Mouse (Mus musculus) heart, embryonic 14.5 days (tissue): ENCODE data around the gene Dgat2l6. TPM values are rescaled to one million over a fixed set of nuclear protein-coding genes. Genes with fewer than 3 reads are reported as not detected.
A peak's percentile ranks its signal among the peaks of the same experiment; 100 is the strongest.

Experiments used
- ATAC-seq: fragments of 200-750 bp; cut with Nextera tagmentation; 2 replicates; pipeline ENCODE4 v1.8.0; 2017; ENCODE audit warnings: low read depth, moderate TSS enrichment; ENCODE audit not compliant: insufficient number of reproducible peaks, insufficient read depth, low FRiP score
- H3K27ac ChIP-seq, 2 experiments: fragments of 200-500 bp in 1 of 2; fragments of 300-500 bp in 1 of 2; sonication (generic) in 1 of 2; replicated peaks in 1 of 2; 2 replicates each; pipeline ENCODE4 v1.5.1; 2012 to 2014; ENCODE audit warnings: low read depth in 2 of 2, low read length in 2 of 2, control low read depth in 1 of 2, mild to moderate bottlenecking in 1 of 2, mixed read lengths in 1 of 2; ENCODE audit not compliant: control insufficient read depth in 1 of 2, insufficient read depth in 1 of 2
- H3K27me3 ChIP-seq: fragments of 300-500 bp; sonication (generic); 2 replicates; pipeline ENCODE4 v1.6.1; 2014; ENCODE audit warnings: mild to moderate bottlenecking, low read length, control low read depth; ENCODE audit not compliant: control insufficient read depth, insufficient read depth
- H3K36me3 ChIP-seq: fragments of 300-500 bp; sonication (generic); 2 replicates; pipeline ENCODE4 v1.6.1; 2014; ENCODE audit warnings: mild to moderate bottlenecking, control low read depth, low read length, mixed read lengths; ENCODE audit not compliant: control insufficient read depth, insufficient read depth
- H3K4me1 ChIP-seq, 2 experiments: fragments of 200-500 bp in 1 of 2; fragments of 300-500 bp in 1 of 2; sonication (generic) in 1 of 2; 2 replicates each; pipeline ENCODE4 v1.6.1; 2012 to 2014; ENCODE audit warnings: low read length in 2 of 2, control low read depth in 1 of 2, mixed read lengths in 1 of 2; ENCODE audit not compliant: control insufficient read depth in 2 of 2, insufficient read depth in 2 of 2
- H3K4me2 ChIP-seq: fragments of 300-500 bp; sonication (generic); 2 replicates; pipeline ENCODE4 v1.6.1; 2014; ENCODE audit warnings: mild to moderate bottlenecking, low read length
- H3K4me3 ChIP-seq, 2 experiments: fragments of 200-500 bp in 1 of 2; fragments of 300-500 bp in 1 of 2; sonication (generic) in 1 of 2; 2 replicates each; pipeline ENCODE4 v1.5.1; 2012 to 2014; ENCODE audit warnings: low read length in 2 of 2, mild to moderate bottlenecking in 2 of 2, control low read depth in 1 of 2, low read depth in 1 of 2, moderate library complexity in 1 of 2; ENCODE audit not compliant: control insufficient read depth in 1 of 2, insufficient read depth in 1 of 2
- H3K9ac ChIP-seq: fragments of 300-500 bp; sonication (generic); 2 replicates; pipeline ENCODE4 v1.6.1; 2014; ENCODE audit warnings: mild to moderate bottlenecking, low read length
- H3K9me3 ChIP-seq: fragments of 300-500 bp; sonication (generic); 2 replicates; pipeline ENCODE4 v1.6.1; 2016; ENCODE audit warnings: low read length, control low read depth; ENCODE audit not compliant: control insufficient read depth
- WGBS: fragments of 180-500 bp; shearing (Covaris S2); extraction: QIAGEN DNeasy Blood & Tissue Kit; methylation state at CpG from one replicate; pipeline ENCODE4 v1.1.7; 2014; 5-methylcytosine and 5-hydroxymethylcytosine counted together
- polyA plus RNA-seq: library from polyadenylated mRNA; unstranded; fragments of >200 nt; fragmentation: Nextera tagmentation; extraction: Ambion mirVana; gene quantifications from 2 replicates; pipeline ENCODE4 v1.2.1, GENCODE M21; 2014

The Dgat2l6 gene
- not detected in 2 replicates for polyA plus RNA-seq

DNA sequence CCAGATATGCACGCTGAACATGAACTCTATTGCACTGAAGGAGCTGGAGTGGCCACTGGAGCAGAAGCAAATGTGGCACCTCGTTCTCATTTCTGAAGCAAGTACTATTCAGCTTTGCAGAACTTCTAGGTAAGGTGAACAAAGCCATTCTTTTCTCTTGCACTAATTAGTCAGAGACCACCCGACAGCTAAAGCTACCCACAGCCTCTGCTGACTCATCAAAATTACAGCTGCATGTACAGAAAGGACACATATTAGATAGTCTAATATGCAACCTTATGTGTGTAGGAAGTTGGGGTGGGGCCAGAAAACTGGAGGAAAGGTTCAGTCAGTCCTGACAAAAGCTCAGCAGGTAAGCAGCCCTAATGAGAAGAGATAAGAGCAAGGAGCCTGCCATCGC, at the start of gene Dgat2l6:
Gene Dgat2l6, plus strand, starts transcription at position 368 of the 400 bp plus-strand sequence.
- H3K27ac ChIP-seq = no peak within 1 kb of the TSS
- H3K4me3 ChIP-seq = no peak within 1 kb of the TSS
- no peaks in the 10 kb centered on the region for H3K27me3 ChIP-seq
- no peak within 1 kb of the TSS for H3K9ac ChIP-seq
- 81% methylated on average over 4 of the region's 4 CpGs for WGBS
- no peaks in the 10 kb centered on the region for H3K4me1 ChIP-seq
- no peaks in the 10 kb centered on the region for H3K9me3 ChIP-seq
- H3K36me3 ChIP-seq = no peaks in the 10 kb centered on the region
- no peak within 1 kb of the TSS for H3K4me2 ChIP-seq
- ATAC-seq = no peak

DNA sequence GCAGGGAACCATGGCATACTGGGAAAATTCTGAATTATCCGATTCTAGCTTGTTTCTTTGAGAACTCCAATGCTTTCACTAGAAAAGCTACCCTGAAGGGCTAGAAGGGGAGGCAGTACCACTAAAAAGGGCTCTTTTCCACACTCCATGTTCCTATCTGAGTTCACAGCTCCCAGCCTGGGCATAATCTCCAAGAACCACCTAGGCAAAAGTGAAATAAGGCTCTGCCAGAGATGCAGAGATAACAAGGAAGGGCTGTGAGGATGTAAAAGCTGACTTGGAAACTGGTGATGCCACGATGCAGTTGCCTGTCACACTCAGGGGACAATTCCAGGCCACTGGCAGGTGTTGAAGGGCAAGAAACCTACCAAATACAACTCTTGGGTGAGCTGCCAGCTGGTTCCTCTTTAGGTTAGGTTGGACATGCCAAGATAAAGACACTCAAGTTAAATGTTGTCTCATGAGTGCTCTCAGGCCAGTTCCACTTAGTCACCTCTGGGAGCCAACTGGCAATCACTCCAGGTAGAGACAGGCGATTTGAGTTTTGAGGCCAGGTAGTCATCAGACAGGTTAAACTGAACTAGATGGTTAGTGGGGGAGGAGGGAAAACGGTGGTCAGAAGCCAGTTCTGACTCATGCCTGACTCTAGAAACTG, 48.9 kb upstream of the Dgat2l6 start:
- 55% methylated on average over 4 of the region's 4 CpGs for WGBS

DNA sequence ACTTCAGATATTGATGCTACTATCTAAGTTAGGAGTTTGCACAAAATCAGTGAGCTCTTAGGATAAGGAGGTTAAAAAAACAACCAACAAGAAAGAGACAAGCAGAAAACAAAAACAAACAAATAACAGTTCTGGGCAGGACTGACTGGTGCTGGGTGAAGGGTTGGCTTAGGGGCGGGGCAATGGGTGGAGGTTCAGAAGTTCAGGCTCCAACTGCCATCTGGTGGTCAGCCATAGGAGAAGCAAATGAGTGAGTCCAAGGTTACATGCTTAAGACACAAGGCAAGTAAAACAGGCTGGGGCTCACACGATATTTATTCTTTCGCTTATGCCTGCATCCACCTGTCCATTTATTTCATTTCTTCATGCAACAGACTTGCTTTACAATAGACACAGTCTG, 44.3 kb upstream of the Dgat2l6 start:
- 34% methylated on average over 3 of the region's 3 CpGs for WGBS
- Histone ChIP-seq H3K27ac (no peak overlapping the region), H3K9ac (no peak overlapping the region), H3K9me3 (no peaks in the 10 kb centered on the region), H3K36me3 (no peaks in the 10 kb centered on the region), H3K4me1 (no peaks in the 10 kb centered on the region), H3K4me2 (no peak overlapping the region), H3K27me3 (no peaks in the 10 kb centered on the region), H3K4me3 (no peak overlapping the region)
- ATAC-seq = no peak; the same call in 1 of the 2 replicates

More for the DNA sequence above, 48.9 kb upstream of the Dgat2l6 start:
- no peak overlapping the region for H3K4me2 ChIP-seq
- H3K36me3 ChIP-seq = no peaks in the 10 kb centered on the region
- ATAC-seq = no peak
- H3K27ac ChIP-seq = no peak overlapping the region
- no peaks in the 10 kb centered on the region for H3K27me3 ChIP-seq
- no peaks in the 10 kb centered on the region for H3K9me3 ChIP-seq
- no peak overlapping the region for H3K4me3 ChIP-seq
- H3K4me1 ChIP-seq = no peaks in the 10 kb centered on the region
- no peak overlapping the region for H3K9ac ChIP-seq

DNA sequence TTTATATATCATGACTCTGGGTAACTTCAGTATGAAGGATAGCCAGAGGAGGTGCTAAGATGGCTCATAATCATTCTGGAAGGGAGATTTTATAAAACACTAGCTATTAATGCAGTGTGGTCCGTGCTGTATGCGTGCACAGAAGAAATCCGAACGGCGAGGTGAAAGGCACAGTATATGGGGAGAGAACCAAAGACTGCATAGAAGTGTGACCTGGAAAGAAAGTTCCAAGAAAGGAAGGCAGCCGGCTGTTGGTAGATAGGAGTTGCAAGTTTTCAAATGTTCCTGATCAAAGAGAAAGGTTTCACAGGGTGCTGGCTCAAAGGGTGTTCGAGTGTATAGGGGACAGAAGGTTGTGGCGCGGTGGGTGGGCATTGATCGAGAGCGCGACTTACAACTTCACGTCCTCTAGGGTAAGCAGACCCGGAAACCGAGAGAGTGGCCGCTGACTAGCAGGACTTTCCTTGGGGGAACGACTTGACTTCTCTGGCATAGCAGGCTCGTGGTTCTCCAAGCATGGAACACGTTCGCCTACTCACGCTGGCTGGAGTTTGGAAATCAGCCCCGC, 31.1 kb upstream of the Dgat2l6 start:
- no peak for ATAC-seq
- Histone ChIP-seq H3K36me3 (peaks cover 9% of the 10 kb centered on the region), H3K9ac (peak overlapping the region; percentile 62), H3K27me3 (no peaks in the 10 kb centered on the region), H3K27ac (no peak overlapping the region), H3K9me3 (no peaks in the 10 kb centered on the region), H3K4me1 (peaks cover 0 to 6% of the 10 kb centered on the region in 2 experiments; a peak in 1 of 4 replicates), H3K4me2 (peak overlapping the region; percentile 71), H3K4me3 (peak overlapping the region; percentile 61 to 72)
- 17% methylated on average over 22 of the region's 22 CpGs for WGBS

DNA sequence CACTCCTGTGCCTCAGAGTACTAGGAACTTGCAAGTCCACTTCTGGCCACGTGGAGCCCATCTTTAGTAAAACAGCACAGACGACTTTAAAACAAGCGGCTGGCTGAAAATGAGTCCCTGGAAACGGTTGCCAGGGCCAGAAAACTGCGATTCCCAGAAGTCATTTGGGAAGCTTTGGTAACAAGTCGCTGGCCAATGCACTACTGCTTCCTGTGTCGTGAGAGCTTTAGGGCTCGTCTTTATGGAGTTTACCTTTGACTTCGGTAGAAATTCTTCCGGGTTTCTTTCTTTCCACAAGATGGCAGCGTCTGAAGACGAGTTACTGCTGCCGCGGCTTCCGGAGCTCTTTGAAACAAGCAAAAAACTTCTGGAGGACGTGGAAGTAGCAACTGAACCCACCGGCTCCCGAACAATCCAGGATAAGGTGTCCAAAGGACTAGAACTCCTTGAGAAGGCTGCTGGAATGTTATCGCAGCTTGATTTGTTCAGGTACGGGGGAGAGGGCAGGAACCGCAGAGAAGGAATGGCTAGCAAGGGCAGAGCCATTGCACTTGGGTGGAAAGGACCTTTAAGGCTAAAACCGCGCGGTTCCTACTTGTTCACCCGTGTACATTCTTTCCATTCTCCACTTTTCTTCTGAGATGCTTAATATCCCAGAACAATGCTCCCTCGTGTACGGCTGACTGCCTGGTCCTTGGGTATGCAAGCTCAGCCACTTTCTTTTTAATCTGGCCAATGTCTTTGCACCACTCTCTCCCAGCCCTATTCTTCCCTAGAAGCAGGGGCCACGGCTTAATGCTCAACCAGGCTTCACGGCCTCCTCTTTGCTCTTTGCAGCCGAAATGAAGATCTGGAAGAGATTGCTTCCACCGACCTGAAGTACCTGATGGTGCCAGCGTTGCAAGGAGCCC, 30.3 kb upstream of the Dgat2l6 start, which contains the start of gene Igbp1:
Gene Igbp1, plus strand, starts transcription at position 224 of the 911 bp plus-strand sequence.
- peak; percentile 92 for ATAC-seq
- Histone ChIP-seq H3K9me3 (no peaks in the 10 kb centered on the region), H3K27me3 (no peaks in the 10 kb centered on the region), H3K4me2 (peak within 1 kb of the TSS; percentile 71), H3K4me1 (peaks cover 0 to 6% of the 10 kb centered on the region in 2 experiments; a peak in 1 of 4 replicates), H3K9ac (peak within 1 kb of the TSS; percentile 77), H3K27ac (peak within 1 kb of the TSS in 1 of 2 experiments; percentile 64; a peak in 1 of 4 replicates), H3K36me3 (peaks cover 12% of the 10 kb centered on the region), H3K4me3 (peak within 1 kb of the TSS; percentile 61 to 72)
- WGBS = 19% methylated on average over 32 of the region's 32 CpGs

DNA sequence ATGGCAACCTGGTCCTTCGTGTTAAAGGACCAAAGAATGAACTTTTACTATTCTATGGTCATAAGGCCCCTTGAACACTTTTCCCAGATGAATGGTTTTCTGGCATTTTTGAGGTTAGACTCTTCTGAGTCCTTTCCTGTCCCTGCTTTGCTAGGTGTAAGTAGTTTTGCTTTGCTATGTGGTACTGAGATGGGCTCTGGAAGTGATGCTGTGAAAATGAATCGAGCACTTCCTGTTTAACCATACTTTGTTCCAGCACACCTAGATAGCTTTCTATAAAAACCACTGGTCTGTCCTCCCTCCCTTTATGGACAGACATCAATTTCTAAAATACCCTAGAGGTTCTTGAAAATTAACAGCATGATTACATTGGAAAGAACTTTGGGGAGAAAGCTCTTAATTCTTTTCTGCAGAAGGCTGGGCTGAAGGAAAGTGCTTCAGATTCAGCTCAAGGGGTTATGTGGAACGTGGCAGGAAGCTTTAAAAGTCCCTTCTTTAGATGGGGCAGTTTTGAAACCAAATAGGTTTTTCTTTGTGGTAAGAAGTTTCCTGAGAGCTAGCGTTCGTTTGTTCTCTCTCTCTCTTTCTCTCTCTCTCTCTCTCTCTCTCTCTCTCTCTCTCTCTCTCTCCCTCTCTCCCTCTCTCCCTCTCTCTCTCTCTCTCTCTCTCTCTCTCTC, 20.3 kb upstream of the Dgat2l6 start:
- WGBS = 76% methylated on average over 5 of the region's 5 CpGs
- Histone ChIP-seq H3K9me3 (no peaks in the 10 kb centered on the region), H3K36me3 (peaks cover 35% of the 10 kb centered on the region), H3K4me2 (no peak overlapping the region), H3K27ac (no peak overlapping the region), H3K4me3 (no peak overlapping the region), H3K9ac (no peak overlapping the region), H3K4me1 (no peaks in the 10 kb centered on the region), H3K27me3 (no peaks in the 10 kb centered on the region)
- ATAC-seq = no peak

DNA sequence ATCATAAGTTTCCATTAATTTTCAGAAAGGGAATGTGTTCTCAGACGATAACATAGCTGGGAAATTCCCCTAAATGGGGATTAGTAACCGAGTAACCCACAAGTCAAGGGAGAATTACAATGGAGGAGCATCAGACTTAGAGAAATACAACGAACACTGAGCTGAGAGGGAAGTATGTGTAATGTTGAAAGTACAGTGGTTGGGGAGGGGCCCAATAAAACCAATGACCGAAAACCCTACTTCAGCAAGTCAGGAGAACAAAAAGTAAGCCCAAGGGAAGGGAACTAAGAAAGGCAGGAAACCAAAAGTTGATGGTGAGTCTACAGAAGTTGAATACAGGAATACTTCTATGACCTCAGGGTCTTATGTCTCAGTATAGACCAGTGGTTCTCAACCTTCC, 16.5 kb upstream of the Dgat2l6 start:
- no peaks in the 10 kb centered on the region for H3K27me3 ChIP-seq
- H3K27ac ChIP-seq = no peak overlapping the region
- no peaks in the 10 kb centered on the region for H3K4me1 ChIP-seq
- H3K9ac ChIP-seq = no peak overlapping the region
- no peak overlapping the region for H3K4me2 ChIP-seq
- WGBS = 85% methylated on average over 4 of the region's 4 CpGs
- peaks cover 32% of the 10 kb centered on the region for H3K36me3 ChIP-seq
- no peak overlapping the region for H3K4me3 ChIP-seq
- no peaks in the 10 kb centered on the region for H3K9me3 ChIP-seq
- ATAC-seq = no peak
